Mouse (Mus musculus) olfactory bulb, adult 2 months (tissue): ENCODE results near the gene Samd1. TPM values are rescaled to one million over a fixed set of nuclear protein-coding genes. Genes with fewer than 3 reads are reported as not detected.
"Not testable (repeated sequence)": the region's sequence is repeated elsewhere in the genome, so short reads cannot be mapped to it uniquely, and the experiment has no call there.

Source experiments
- H3K27ac ChIP-seq: fragments of 200-500 bp; 2 replicates; pipeline ENCODE4 v1.5.1; 2012; ENCODE audit warnings: low read depth, low read length; ENCODE audit not compliant: insufficient read depth
- H3K4me1 ChIP-seq: fragments of 200-500 bp; 2 replicates; pipeline ENCODE4 v1.6.1; 2012; ENCODE audit warnings: low read length; ENCODE audit not compliant: control insufficient read depth, insufficient read depth
- H3K4me3 ChIP-seq: fragments of 200-500 bp; 2 replicates; pipeline ENCODE4 v1.5.1; 2012; ENCODE audit warnings: mild to moderate bottlenecking, low read depth, low read length, moderate library complexity; ENCODE audit not compliant: insufficient read depth
- CTCF ChIP-seq: fragments of 200-500 bp; IDR thresholded peaks from 2 replicates; pipeline ENCODE4 v1.5.1; 2012; ENCODE audit warnings: low read depth, mild to moderate bottlenecking, low read length, moderate library complexity; ENCODE audit not compliant: insufficient read depth
- POLR2A ChIP-seq: fragments of 200-500 bp; IDR thresholded peaks from 2 replicates; pipeline ENCODE4 v1.6.1; 2012; ENCODE audit warnings: mild to moderate bottlenecking, low read depth, low read length, moderate library complexity; ENCODE audit not compliant: insufficient read depth
- WGBS: fragments of 180-500 bp; shearing (Covaris S2); methylation state at CpG from one replicate; pipeline ENCODE4 v1.1.7; 2018; 5-methylcytosine and 5-hydroxymethylcytosine counted together
- polyA plus RNA-seq: library from polyadenylated mRNA; stranded (reverse); fragments of >200 nt; gene quantifications from 2 replicates; pipeline ENCODE4 v1.2.4, GENCODE M21; 2012; ENCODE audit warnings: low replicate concordance; ENCODE audit not compliant: missing spikeins, insufficient read depth, insufficient read length

The Samd1 gene
- polyA plus RNA-seq, 1 experiment: not detected

- Histone ChIP-seq H3K4me3 (peak overlapping the region; percentile 96), H3K27ac (peak overlapping the region; percentile 76), H3K4me1 (peaks cover 15% of the 10 kb centered on the region)
- WGBS: under 1% methylated on average over 30 of the region's 30 CpGs
- TF ChIP-seq CTCF (no peak), POLR2A (peak; percentile 43; the same call in 1 of the 2 replicates)
Measured at GRCm38 (mm10) chr8:84004533-84005201, 7.2 kb downstream of the Samd1 start.

GRCm38 (mm10) chr8:84005502-84005901 is 8.0 kb downstream of the Samd1 start:
- WGBS: 94% methylated on average over 7 of the region's 7 CpGs

GRCm38 (mm10) chr8:84008362-84008761 is 10.9 kb downstream of the Samd1 start:
- Histone ChIP-seq H3K4me1 (peaks cover 31% of the 10 kb centered on the region), H3K4me3 (no peak overlapping the region), H3K27ac (no peak overlapping the region)
- 34% methylated on average over 7 of the region's 7 CpGs for whole genome bisulfite sequencing
- no peak for TF ChIP-seq POLR2A
- TF ChIP-seq CTCF: no peak

More at GRCm38 (mm10) chr8:84005502-84005901, 8.0 kb downstream of the Samd1 start:
- peaks cover 16% of the 10 kb centered on the region for H3K4me1 ChIP-seq
- H3K4me3 ChIP-seq, H3K27ac ChIP-seq: not testable (repeated sequence)

GRCm38 (mm10) chr8:84009876-84010275 is 12.4 kb downstream of the Samd1 start:
- Histone ChIP-seq H3K27ac (no peak overlapping the region), H3K4me1 (peaks cover 27% of the 10 kb centered on the region), H3K4me3 (no peak overlapping the region)
- peak; percentile 91 for TF ChIP-seq CTCF
- no peak for TF ChIP-seq POLR2A
- WGBS: 2% methylated on average over 11 of the region's 11 CpGs

GRCm38 (mm10) chr8:84010625-84011611 is 13.4 kb downstream of the Samd1 start:
- 4% methylated on average over 83 of the region's 83 CpGs for WGBS
- Histone ChIP-seq H3K4me1 (peaks cover 24% of the 10 kb centered on the region), H3K27ac (no peak overlapping the region), H3K4me3 (peak overlapping the region; percentile 57)
- TF ChIP-seq CTCF (peak; percentile 34; the same call in 1 of the 2 replicates), POLR2A (no peak)

GRCm38 (mm10) chr8:84011705-84012498 is 14.4 kb downstream of the Samd1 start, which contains the start of gene 2210011C24Rik:
2210011C24Rik (minus strand) TSS chr8:84012171.
- TF ChIP-seq CTCF (no peak), POLR2A (no peak)
- peak within 1 kb of the TSS; percentile 57 for H3K4me3 ChIP-seq
- no peak within 1 kb of the TSS for H3K27ac ChIP-seq
- WGBS: 2% methylated on average over 45 of the region's 45 CpGs
- peaks cover 24% of the 10 kb centered on the region for H3K4me1 ChIP-seq

- Histone ChIP-seq H3K27ac (no peak overlapping the region), H3K4me3 (peak overlapping the region; percentile 18), H3K4me1 (peaks cover 24% of the 10 kb centered on the region)
- WGBS: 26% methylated on average over 35 of the region's 35 CpGs
- TF ChIP-seq CTCF: no peak
- no peak for TF ChIP-seq POLR2A
Measured at GRCm38 (mm10) chr8:84012499-84013165, 15.2 kb downstream of the Samd1 start.

- Histone ChIP-seq H3K4me3 (no peak overlapping the region), H3K27ac (no peak overlapping the region), H3K4me1 (peaks cover 19% of the 10 kb centered on the region)
- TF ChIP-seq CTCF (no peak), POLR2A (no peak)
- 96% methylated on average over 5 of the region's 5 CpGs for WGBS
Measured at GRCm38 (mm10) chr8:84015833-84016232, 18.4 kb downstream of the Samd1 start.
